In the genomic region with DNA sequence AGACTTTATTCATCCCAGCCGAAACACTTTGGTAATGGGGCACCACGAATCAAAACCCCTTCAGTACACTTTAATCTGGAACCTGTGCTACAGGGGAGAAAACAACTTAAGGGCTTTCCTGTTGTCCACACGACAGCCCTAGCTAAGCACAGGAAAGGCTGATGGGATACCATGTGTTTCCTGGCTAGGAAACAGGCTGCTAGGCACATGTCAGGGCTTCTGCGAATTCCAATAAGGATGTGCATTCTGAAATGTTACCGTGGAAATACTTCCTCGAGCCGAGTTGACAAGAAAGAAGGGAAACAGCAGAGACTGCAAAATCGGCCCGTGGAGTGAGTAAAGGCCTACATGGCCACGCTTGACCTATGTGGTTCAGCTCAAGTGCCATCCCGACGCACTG, we compare ENCODE assay signal across 12 mouse cellular contexts. TPM values are rescaled to one million over a fixed set of nuclear protein-coding genes. Genes with fewer than 3 reads are reported as not detected.
DNase-seq lines count a peak whose midpoint lies in the region; ATAC-seq and TF ChIP-seq lines count a peak whose summit lies in the region.
"Had no signal": no experiment of that assay in that cellular context is flagged by ENCODE, and none has a peak within 500 bp of the region (broad histone marks: within the 10 kb centered on the region; RNA-seq: fewer than 3 reads in every experiment).

No protein-coding gene starts in this region.

- peak overlapping the region; percentile 56 for H3K27ac ChIP-seq in lung, embryonic 16.5 days (ENCODE audit: low read length)
- peak overlapping the region; percentile 43; the same call in 1 of the 2 replicates for H3K27ac ChIP-seq in small intestine, adult 2 months (ENCODE audit: insufficient read depth, low read depth, low read length)
- H3K27ac ChIP-seq: limb, embryonic 13.5 days had no signal

- H3K27me3 ChIP-seq in lung, embryonic 16.5 days (ENCODE audit: control insufficient read depth, insufficient read depth, low read depth, low read length): no peaks in the 10 kb centered on the region
- no peaks in the 10 kb centered on the region for H3K27me3 ChIP-seq in small intestine, adult 2 months (ENCODE audit: control insufficient read depth, insufficient read depth, low read length)
- H3K27me3 ChIP-seq: limb, embryonic 13.5 days had no signal

- no peaks in the 10 kb centered on the region for H3K4me1 ChIP-seq in lung, embryonic 16.5 days (replicated peaks; ENCODE audit: control insufficient read depth, insufficient read depth, low read length)
- peaks cover 5% of the 10 kb centered on the region; the same call in 1 of the 2 replicates for H3K4me1 ChIP-seq in small intestine, adult 2 months (ENCODE audit: control insufficient read depth, insufficient read depth, insufficient read length, low read length)
- H3K4me1 ChIP-seq: limb, embryonic 13.5 days had no signal

- H3K9me3 ChIP-seq in lung, embryonic 16.5 days (ENCODE audit: control insufficient read depth, low read length): no peaks in the 10 kb centered on the region
- H3K9me3 ChIP-seq: limb, embryonic 13.5 days had no signal

- 79% methylated on average over 12 of the region's 12 CpGs for WGBS in lung, embryonic 16.5 days
- 88% methylated on average over 12 of the region's 12 CpGs for WGBS in small intestine, adult 2 months

- intact Hi-C loops in heart, postnatal 10 days (cut with DNase I): loop anchor here (2.0 to 10.0 kb wide), 2 partner anchors 35 to 285 kb away; partner anchors contain the start of gene Znrf1

- no peak overlapping the region for H3K9ac ChIP-seq in lung, embryonic 16.5 days (ENCODE audit: low read length)
- H3K9ac ChIP-seq: limb, embryonic 13.5 days had no signal

- H3K4me3 ChIP-seq in lung, embryonic 16.5 days (ENCODE audit: low read length): no peak overlapping the region
- no peak overlapping the region for H3K4me3 ChIP-seq in small intestine, adult 2 months (ENCODE audit: low read depth, low read length)
- H3K4me3 ChIP-seq: limb, embryonic 13.5 days had no signal

- TF ChIP-seq CTCF in small intestine, adult 2 months (IDR thresholded peaks at IDR 0.05; ENCODE audit: extremely low read depth, insufficient read length, insufficient replicate concordance, low read depth, low read length): no peak

- H3K36me3 ChIP-seq in lung, embryonic 16.5 days (ENCODE audit: control insufficient read depth, insufficient read depth, low read length): no peaks in the 10 kb centered on the region; the same call in 1 of the 2 replicates
- H3K36me3 ChIP-seq in small intestine, adult 2 months (ENCODE audit: control insufficient read depth, insufficient read depth, low read length): peaks cover 16% of the 10 kb centered on the region

- DNase-seq in heart, adult 9 months (ENCODE audit: low spot score in 2 of 2): peak; percentile 25 to 64
- DNase-seq in heart, postnatal 10 days: no peak
- DNase-seq in lung, postnatal 25 days (ENCODE audit: low spot score): no peak
- DNase-seq in kidney, adult 8-10 months: peak; percentile 25 to 45
- no peak for DNase-seq in layer of hippocampus, postnatal 25 days (ENCODE audit: extremely low spot score in 1 of 2, low spot score in 1 of 2)
- no peak for DNase-seq in thymus, postnatal 25 days
- DNase-seq: adrenal gland, adult 8-10 months; cerebellum, adult 8-10 months; layer of hippocampus, adult 9-11 months had no signal

- no peak overlapping the region for H3K4me2 ChIP-seq in lung, embryonic 16.5 days (ENCODE audit: low read depth, low read length)
- H3K4me2 ChIP-seq: limb, embryonic 13.5 days had no signal

- 0 out of 2 replicates have a peak, but pooled peaks have one; percentile 34 for ATAC-seq in lung, embryonic 16.5 days (ENCODE audit: low read depth)

- TF ChIP-seq POLR2A in small intestine, adult 2 months (IDR thresholded peaks at IDR 0.05; ENCODE audit: low read depth, low read length): no peak

RNA-seq across cellular contexts. Expression of gene Cfdp1, which starts 34.1 kb away (rescaled TPM):
- 10 to 100 TPM; 43.7 to 53.7 TPM for total RNA-seq in heart, postnatal 10 days (2021)
- polyA plus RNA-seq in lung, embryonic 16.5 days (2015; fragmentation: Nextera tagmentation; extraction: Ambion mirVana): 193 and 203 TPM in 2 replicates
- 0.20 and 0.25 TPM in 2 replicates for polyA plus RNA-seq in small intestine, adult 2 months (2012; rRNA removed)
- 10 to 100 TPM; 77.6 to 81.2 TPM for total RNA-seq in layer of hippocampus, postnatal 25 days (2021)

RNA-seq across cellular contexts. Expression of gene Tmem170, which starts 56.5 kb away (rescaled TPM):
- 1 to 10 TPM; 2.7 to 3.4 TPM for total RNA-seq in heart, postnatal 10 days (2021)
- polyA plus RNA-seq in lung, embryonic 16.5 days (2015; fragmentation: Nextera tagmentation; extraction: Ambion mirVana): 10.1 and 10.9 TPM in 2 replicates
- polyA plus RNA-seq in small intestine, adult 2 months (2012; rRNA removed): 4.2 and 11.0 TPM in 2 replicates
- total RNA-seq in layer of hippocampus, postnatal 25 days (2021): 1 to 10 TPM; 4.1 to 4.3 TPM

Comparison
In these comparisons a context has a peak if more than half of its experiments do, and no peak if none do; other contexts are left out.
1. DNase-seq: peak in heart, adult 9 months (2 of 2) and kidney, adult 8-10 months (2 of 2); none in heart, postnatal 10 days (0 of 2), lung, postnatal 25 days (single experiment), layer of hippocampus, postnatal 25 days (0 of 2) and thymus, postnatal 25 days (single experiment).